Mouse (Mus musculus) olfactory bulb, adult 2 months (tissue): Measurements from ENCODE around the gene Zfp182. TPM values are rescaled to one million over a fixed set of nuclear protein-coding genes. Genes with fewer than 3 reads are reported as not detected.

Source experiments
- H3K27ac ChIP-seq: fragments of 200-500 bp; 2 replicates; pipeline ENCODE4 v1.5.1; 2012; ENCODE audit warnings: low read depth, low read length; ENCODE audit not compliant: insufficient read depth
- H3K4me1 ChIP-seq: fragments of 200-500 bp; 2 replicates; pipeline ENCODE4 v1.6.1; 2012; ENCODE audit warnings: low read length; ENCODE audit not compliant: control insufficient read depth, insufficient read depth
- H3K4me3 ChIP-seq: fragments of 200-500 bp; 2 replicates; pipeline ENCODE4 v1.5.1; 2012; ENCODE audit warnings: mild to moderate bottlenecking, low read depth, low read length, moderate library complexity; ENCODE audit not compliant: insufficient read depth
- CTCF ChIP-seq: fragments of 200-500 bp; IDR thresholded peaks from 2 replicates; pipeline ENCODE4 v1.5.1; 2012; ENCODE audit warnings: low read depth, mild to moderate bottlenecking, low read length, moderate library complexity; ENCODE audit not compliant: insufficient read depth
- POLR2A ChIP-seq: fragments of 200-500 bp; IDR thresholded peaks from 2 replicates; pipeline ENCODE4 v1.6.1; 2012; ENCODE audit warnings: mild to moderate bottlenecking, low read depth, low read length, moderate library complexity; ENCODE audit not compliant: insufficient read depth
- WGBS: fragments of 180-500 bp; shearing (Covaris S2); methylation state at CpG from one replicate; pipeline ENCODE4 v1.1.7; 2018; 5-methylcytosine and 5-hydroxymethylcytosine counted together
- polyA plus RNA-seq: library from polyadenylated mRNA; stranded (reverse); fragments of >200 nt; gene quantifications from 2 replicates; pipeline ENCODE4 v1.2.4, GENCODE M21; 2012; ENCODE audit warnings: low replicate concordance; ENCODE audit not compliant: missing spikeins, insufficient read depth, insufficient read length

The Zfp182 gene
- polyA plus RNA-seq, result not detected in 2 replicates

GRCm38 (mm10) chrX:21061866-21062543 lies at the start of gene Zfp182:
TSS of gene Zfp182 (minus strand) at chrX:21062316.
- Histone ChIP-seq H3K27ac (no peak within 1 kb of the TSS), H3K4me1 (no peaks in the 10 kb centered on the region), H3K4me3 (peak within 1 kb of the TSS; percentile 74)
- TF ChIP-seq CTCF (no peak), POLR2A (peak; percentile 20; the same call in 1 of the 2 replicates)
- 15% methylated on average over 25 of the region's 25 CpGs for WGBS

- TF ChIP-seq CTCF (no peak), POLR2A (no peak)
- peak overlapping the region; percentile 31 for H3K4me3 ChIP-seq
- 0 out of 2 replicates have a peak overlapping the region, but pooled peaks have one; percentile 10 for H3K27ac ChIP-seq
- 49% methylated on average over 7 of the region's 7 CpGs for WGBS
- H3K4me1 ChIP-seq, result no peaks in the 10 kb centered on the region
Measured at GRCm38 (mm10) chrX:21089867-21090239, 27.7 kb upstream of the Zfp182 start.

GRCm38 (mm10) chrX:21088983-21089866 lies 27.1 kb upstream of the Zfp182 start, which contains the start of gene Zfp300:
TSS of gene Zfp300 (minus strand) at chrX:21089527.
- 19% methylated on average over 27 of the region's 27 CpGs for WGBS

GRCm38 (mm10) chrX:21088645-21088982 lies 26.5 kb upstream of the Zfp182 start:
- Histone ChIP-seq H3K4me1 (no peaks in the 10 kb centered on the region), H3K4me3 (peak overlapping the region; percentile 59), H3K27ac (peak overlapping the region; percentile 80; the same call in 1 of the 2 replicates)
- no peak for TF ChIP-seq POLR2A
- TF ChIP-seq CTCF, result no peak
- WGBS, result 26% methylated on average over 6 of the region's 6 CpGs

More at GRCm38 (mm10) chrX:21088983-21089866, 27.1 kb upstream of the Zfp182 start, which contains the start of gene Zfp300:
- Histone ChIP-seq H3K27ac (peak within 1 kb of the TSS; percentile 80), H3K4me1 (no peaks in the 10 kb centered on the region), H3K4me3 (peak within 1 kb of the TSS; percentile 59)
- TF ChIP-seq POLR2A (no peak), CTCF (no peak)

- Histone ChIP-seq H3K4me3 (no peak within 1 kb of the TSS), H3K27ac (no peak within 1 kb of the TSS), H3K4me1 (no peaks in the 10 kb centered on the region)
- TF ChIP-seq POLR2A, result no peak
- no peak for TF ChIP-seq CTCF
Measured at GRCm38 (mm10) chrX:21068106-21068505, 6.0 kb upstream of the Zfp182 start, which contains the start of gene Spaca5. TSS of gene Spaca5 (plus strand) at chrX:21068406.

GRCm38 (mm10) chrX:21062544-21062890 lies 401 bp upstream of the Zfp182 start:
- H3K4me1 ChIP-seq, result no peaks in the 10 kb centered on the region
- TF ChIP-seq POLR2A (no peak), CTCF (no peak)
- 59% methylated on average over 3 of the region's 3 CpGs for WGBS
- H3K4me3 ChIP-seq, result no peak overlapping the region
- H3K27ac ChIP-seq, result no peak overlapping the region

GRCm38 (mm10) chrX:21061460-21061859 lies 656 bp downstream of the Zfp182 start:
- H3K4me1 ChIP-seq, result no peaks in the 10 kb centered on the region
- 38% methylated on average over 9 of the region's 9 CpGs for WGBS
- H3K4me3 ChIP-seq, result peak overlapping the region; percentile 74
- H3K27ac ChIP-seq, result no peak overlapping the region
- TF ChIP-seq POLR2A, result no peak
- TF ChIP-seq CTCF, result no peak

- no peak overlapping the region for H3K27ac ChIP-seq
- no peak overlapping the region for H3K4me3 ChIP-seq
- no peaks in the 10 kb centered on the region for H3K4me1 ChIP-seq
- WGBS, result 65% methylated on average over 1 of the region's 1 CpGs
- no peak for TF ChIP-seq POLR2A
- TF ChIP-seq CTCF, result no peak
Measured at GRCm38 (mm10) chrX:20980901-20981300, 81.2 kb downstream of the Zfp182 start.

Other genes starting within 250 kb of the Zfp182 start
- gene Timp1, start 192.2 kb downstream of the Zfp182 start, polyA plus RNA-seq, result not detected in 2 replicates
- not detected in 2 replicates for gene Syn1, start 141.3 kb downstream of the Zfp182 start, polyA plus RNA-seq
- gene Cfp, start 130.8 kb downstream of the Zfp182 start, polyA plus RNA-seq, result not detected in 2 replicates
- not detected in 2 replicates for gene Elk1, start 111.7 kb downstream of the Zfp182 start, polyA plus RNA-seq
- not detected in 2 replicates for gene Uxt, start 100.3 kb downstream of the Zfp182 start, polyA plus RNA-seq
- gene Spaca5, start 6.1 kb upstream of the Zfp182 start, polyA plus RNA-seq, result not detected in 2 replicates
- not detected in 2 replicates for gene Zfp300, start 27.2 kb upstream of the Zfp182 start, polyA plus RNA-seq
- not detected in 2 replicates for gene Ssxa1, start 53.5 kb upstream of the Zfp182 start, polyA plus RNA-seq
- gene Gm21876, start 113.3 kb upstream of the Zfp182 start, polyA plus RNA-seq, result not detected in 2 replicates